Mouse (Mus musculus) embryo, embryonic 10 days (tissue): ENCODE results near the gene Tuba1a.
"Not testable (repeated sequence)": the region's sequence is repeated elsewhere in the genome, so short reads cannot be mapped to it uniquely, and the experiment has no call there.

Experiments used
- DNase-seq: peaks from one replicate; pipeline ENCODE4 v3.0.0-alpha.2; 2015; ENCODE audit warnings: low spot score

Gene Tuba1a

DNA sequence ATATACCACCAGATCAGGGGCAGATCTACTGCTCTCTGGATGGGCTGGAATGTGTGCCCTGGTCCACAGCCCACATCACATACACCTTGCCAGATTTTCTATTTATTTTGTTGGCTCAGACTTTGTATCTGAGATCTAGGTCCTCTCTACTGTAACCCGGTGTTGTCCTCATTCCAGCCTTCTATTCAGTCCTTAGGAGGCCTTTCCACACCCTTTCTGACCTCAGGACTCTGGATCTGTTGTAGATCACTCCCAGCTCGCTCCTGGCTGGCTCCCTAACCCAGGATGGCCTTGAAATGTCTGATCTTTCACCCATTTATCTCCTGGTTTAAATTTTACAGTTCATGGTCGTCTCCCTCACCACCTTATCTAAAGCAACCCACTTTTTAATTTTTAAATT lies 28.8 kb downstream of the Tuba1a start:
- DNase-seq, result no peak

GRCm38 (mm10) chr15:98923031-98923537 lies 30.4 kb downstream of the Tuba1a start:
- DNase-seq, result no peak

GRCm38 (mm10) chr15:98922581-98922980 lies 30.9 kb downstream of the Tuba1a start:
- DNase-seq, result no peak

- no peak for DNase-seq
Measured at GRCm38 (mm10) chr15:98921510-98921909, 32.0 kb downstream of the Tuba1a start.

GRCm38 (mm10) chr15:98918499-98918895 lies 35.0 kb downstream of the Tuba1a start:
- DNase-seq, result not testable (repeated sequence)

DNA sequence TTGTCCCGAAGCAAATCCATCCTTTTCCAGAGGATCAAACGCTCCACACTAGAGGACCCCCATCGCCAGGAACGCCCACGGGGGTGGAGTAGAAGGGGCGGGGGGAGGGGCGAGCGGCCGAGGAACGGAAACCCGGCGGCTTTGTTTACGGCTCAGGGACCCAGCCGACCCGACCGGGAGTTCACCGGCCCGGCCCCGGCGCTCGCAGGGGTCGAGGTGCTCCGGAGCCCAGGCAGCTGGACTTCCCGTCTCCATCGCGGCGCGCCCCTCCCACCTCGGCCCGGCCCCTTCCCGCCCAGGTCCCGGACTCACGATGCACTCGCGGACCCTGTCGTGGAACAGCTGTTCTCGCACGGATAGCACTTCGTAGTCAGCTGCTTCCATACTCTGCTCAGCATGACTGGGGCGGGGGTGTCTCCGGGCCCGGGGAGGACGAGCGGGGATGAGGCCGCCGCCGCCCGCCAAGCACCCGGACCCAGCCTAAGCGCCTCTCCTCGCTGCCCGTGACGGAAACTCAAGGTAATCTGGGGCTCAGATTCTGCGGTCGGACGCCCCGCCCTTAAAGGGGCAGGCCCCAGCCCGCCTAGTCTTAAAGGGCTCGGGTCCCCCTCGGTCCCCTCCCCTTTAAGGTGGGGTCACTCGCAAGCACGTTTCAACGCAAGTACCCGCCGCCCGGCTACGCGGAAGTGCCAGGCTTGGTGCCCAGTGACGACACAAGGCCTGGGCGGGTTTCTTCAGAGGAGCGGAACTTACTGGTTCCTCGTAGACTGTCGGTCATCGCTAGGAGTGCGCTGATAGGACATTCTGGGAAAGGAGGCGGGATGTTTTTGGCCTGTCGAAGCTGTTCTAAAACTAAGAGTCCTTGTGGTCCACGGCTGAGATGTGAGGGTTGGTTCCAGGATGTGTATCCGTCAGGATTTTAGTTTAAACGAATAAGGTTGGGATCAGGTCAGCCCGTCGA lies 35.7 kb downstream of the Tuba1a start, which contains the start of gene Lmbr1l:
Gene Lmbr1l, minus strand, starts transcription at position 694 of the 961 bp plus-strand sequence.
- peak; percentile 99 for DNase-seq

DNA sequence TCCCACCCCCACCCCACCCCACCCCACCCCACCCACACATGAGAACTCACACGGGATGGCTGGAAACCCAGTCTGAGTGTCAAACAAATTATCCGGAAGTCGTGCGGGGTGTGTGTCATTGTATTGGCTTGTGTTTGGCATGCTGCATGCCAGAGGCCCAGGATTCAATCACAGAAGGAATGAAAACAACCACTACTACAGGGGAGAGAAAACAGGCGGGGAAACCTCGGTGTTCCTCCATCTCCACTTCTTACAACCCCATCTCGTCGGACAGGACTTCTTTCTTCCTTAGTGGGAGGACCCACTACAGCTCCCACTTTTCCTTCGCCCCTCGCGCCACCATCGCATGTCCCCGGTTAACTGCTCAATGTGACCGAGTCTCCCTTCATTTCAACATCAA lies 36.4 kb downstream of the Tuba1a start:
- peak; percentile 54 for DNase-seq

- DNase-seq, result no peak
Measured at GRCm38 (mm10) chr15:98916016-98916415, 37.5 kb downstream of the Tuba1a start.

DNA sequence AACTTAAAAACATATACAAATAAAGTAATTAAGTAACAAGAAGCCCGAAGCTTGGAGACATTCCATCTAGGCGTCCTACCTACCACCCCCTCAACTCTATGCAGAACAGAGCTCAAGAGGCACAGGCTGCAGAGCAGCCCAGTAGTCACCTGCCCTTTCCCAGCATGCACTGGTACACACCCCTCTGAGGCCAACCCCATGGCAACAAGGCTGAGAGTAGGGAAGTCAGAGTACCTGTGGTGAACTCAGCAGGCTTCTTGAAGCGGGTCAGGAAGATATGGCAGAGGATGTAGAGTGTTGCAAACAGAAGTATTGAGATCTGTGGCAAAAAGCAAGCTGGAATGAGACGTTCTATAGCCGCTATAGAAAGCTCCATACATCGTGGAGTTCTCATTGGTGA lies 38.6 kb downstream of the Tuba1a start:
- DNase-seq, result no peak

DNA sequence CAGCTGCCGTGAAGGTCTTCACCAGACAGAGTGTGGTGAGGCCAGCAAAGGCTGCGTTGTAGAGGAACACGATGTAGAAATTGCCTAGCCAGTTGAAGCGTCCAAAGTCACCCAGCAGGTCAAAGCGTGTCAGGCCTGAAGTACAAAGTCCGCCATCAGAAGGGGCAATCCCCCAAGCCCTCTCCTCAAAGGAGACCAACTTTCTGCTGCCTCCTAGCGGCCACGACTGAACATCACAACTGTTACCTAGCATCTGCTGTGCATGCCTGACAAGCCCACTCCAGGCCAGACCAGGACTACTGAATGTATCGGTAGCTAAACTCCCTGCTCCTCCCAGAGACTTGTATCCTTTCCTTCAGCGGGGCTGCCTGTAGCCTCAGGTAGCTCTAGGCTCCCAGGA lies 48.8 kb downstream of the Tuba1a start:
- peak; percentile 92 for DNase-seq

DNA sequence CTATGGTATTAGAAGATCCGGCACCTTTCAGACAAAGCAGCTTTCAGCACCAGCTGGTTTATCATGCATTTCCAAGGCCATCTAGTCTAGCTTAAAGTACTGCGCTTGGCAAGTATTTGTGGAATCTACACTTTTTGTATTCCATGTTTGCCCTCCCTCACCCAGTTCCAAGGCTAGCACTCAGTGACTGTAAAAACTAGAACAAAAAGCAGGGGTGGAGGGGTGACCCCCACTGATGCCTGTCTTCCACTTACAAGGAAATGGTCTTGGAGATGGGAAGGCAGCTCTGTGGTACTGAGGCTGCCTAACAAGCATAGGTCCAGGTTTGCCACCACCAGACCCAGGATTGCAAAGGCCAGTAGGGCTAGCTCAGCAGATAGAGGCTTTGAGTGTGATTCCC lies 50.9 kb downstream of the Tuba1a start:
- DNase-seq, result no peak

DNA sequence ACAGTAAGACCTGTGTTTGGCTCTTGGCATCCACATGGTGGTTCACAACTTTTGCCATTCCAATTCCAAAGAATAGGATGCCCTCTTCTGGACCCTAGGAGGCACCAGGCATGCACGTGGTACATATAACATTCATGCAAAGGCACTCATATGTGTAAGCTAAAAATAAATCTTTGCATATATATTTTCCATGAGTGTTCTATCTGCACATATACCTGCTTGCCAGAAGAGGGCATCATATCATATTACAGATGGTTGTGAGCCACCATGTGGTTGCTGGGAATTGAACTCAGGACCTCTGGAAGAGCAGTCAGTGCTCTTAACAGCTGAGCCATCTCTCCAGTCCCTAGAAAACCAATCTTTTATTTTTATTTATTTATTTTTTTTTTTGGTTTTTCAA lies 52.0 kb downstream of the Tuba1a start:
- DNase-seq, result no peak
